Mouse (Mus musculus): ENCODE data around the gene Ebf1. TPM values are rescaled to one million over a fixed set of nuclear protein-coding genes. Genes with fewer than 3 reads are reported as not detected.

Gene Ebf1
- total RNA-seq, 2 experiments from 2014 or later: 3.7 to 5.2 TPM

GRCm38 (mm10) chr11:44656916-44657315 lies 39.8 kb downstream of the Ebf1 start:
- DNase-seq (ENCODE audit: low spot score in 2 of 2): no peak

GRCm38 (mm10) chr11:44657833-44658395 lies 40.8 kb downstream of the Ebf1 start:
- DNase-seq (ENCODE audit: low spot score in 2 of 2): no peak

GRCm38 (mm10) chr11:44661875-44662274 lies 44.8 kb downstream of the Ebf1 start:
- DNase-seq (ENCODE audit: low spot score in 2 of 2): no peak

DNA sequence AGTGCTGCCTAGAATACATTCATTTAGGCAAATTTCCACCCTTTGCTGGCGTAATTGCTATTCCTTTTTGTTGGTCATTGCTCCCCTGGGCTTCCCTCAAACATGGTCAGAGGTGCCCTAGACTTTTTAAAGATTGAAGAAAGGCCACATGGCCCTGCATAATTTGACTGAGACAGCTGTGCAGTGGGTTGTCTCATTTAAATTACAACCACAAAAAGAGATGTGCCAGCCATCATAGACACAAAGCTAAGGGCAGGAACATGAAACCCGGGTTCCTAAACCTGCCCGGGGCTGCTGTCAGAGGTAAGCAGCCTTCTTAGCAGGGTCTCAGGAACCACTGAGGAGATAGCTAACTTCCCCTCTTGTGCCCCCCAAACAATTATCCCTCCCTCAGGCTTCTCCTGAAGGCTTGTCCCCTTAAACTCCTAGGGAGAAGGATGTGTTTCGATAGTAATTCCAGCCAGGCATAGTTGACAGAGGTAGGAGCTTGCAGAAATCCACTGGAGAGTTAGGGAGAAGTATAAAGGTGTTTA lies 46.6 kb downstream of the Ebf1 start:
- no peak for DNase-seq (ENCODE audit: low spot score in 2 of 2)

DNA sequence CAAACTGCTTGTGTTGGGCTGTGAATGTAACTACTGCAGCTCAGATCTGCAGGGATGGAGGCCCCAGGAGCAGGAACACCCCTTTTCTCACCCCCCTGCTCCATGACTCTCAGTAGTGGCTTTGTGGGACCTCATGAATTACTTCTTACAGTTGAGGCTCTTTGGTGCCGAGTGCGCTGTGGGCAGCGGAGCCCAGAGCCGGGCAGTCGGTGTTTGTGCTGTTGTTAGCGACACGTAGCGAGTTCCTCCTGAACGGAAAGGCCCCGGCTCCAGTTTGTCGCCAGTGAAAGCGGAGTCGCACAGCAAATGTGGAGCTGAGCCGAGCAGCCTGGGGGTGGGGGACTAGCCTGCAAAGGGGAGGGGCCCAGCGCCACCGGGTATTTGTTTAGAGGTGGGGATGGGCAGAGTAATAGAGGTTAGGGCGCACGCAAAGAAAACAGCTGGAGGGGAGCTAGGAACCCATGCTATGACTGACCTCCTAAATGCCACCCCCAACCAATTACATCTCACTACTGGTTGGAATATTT lies 48.1 kb downstream of the Ebf1 start:
- peak; percentile 20 to 43 for DNase-seq (ENCODE audit: low spot score in 2 of 2)

DNA sequence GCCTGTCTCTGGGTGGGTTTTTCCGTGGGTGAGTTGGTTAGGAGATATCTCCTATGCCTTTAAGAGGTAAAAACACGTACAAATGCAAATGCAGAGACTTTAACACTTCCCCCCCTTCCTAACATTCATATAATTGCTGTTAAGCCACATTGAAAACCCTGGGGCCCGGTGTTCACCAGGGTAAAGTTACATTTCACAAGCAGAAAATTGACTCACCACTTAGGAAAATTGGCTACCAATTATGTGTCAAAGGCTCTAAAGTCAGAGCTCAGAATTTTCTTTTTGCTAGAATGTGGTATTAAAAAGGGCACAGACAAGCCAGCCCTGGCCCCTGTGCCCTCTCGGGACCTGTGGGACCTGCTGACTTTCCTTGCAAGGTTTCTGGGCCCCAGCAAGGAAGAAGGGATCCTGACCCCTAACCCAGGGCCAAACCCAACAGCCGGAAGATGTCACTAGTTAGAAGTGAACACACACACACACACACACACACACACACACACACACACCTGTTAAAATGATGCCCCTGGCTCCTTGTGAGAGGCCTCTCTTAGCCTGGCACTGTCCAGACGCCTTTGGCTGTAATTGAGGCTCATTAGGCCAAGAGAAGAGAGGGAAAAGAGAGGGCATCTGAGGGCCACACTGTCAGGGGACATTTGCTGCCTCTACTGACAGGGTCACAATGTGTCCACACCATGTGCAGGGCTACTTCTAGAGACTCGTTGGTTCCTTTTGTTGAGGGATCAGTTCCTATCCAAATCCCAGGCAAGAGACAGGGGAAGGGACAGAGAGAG lies 48.8 kb downstream of the Ebf1 start:
- no peak for DNase-seq (ENCODE audit: low spot score in 2 of 2)

DNA sequence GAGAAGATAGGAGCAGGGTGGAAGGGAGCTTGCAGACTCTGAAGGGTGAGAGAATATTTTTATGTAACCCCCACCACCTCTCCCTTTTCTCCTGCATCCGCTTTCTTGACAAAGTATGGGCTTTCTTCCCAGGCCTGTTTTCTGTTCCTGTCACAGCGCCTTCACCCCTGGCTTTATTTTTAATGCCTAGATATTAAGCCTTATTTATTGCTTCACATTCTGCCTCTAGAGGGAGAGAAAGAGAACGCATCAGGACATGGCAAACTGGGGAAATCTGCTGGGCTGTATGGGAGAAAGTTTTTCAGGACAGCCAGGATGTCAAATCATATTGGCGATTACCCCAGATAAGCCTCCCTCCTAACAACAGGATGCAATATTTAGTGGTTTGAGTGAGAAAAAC lies 49.6 kb downstream of the Ebf1 start:
- DNase-seq (ENCODE audit: low spot score in 2 of 2): no peak

- no peak for DNase-seq (ENCODE audit: low spot score in 2 of 2)
Observed at GRCm38 (mm10) chr11:44681306-44681705, 64.2 kb downstream of the Ebf1 start.

DNA sequence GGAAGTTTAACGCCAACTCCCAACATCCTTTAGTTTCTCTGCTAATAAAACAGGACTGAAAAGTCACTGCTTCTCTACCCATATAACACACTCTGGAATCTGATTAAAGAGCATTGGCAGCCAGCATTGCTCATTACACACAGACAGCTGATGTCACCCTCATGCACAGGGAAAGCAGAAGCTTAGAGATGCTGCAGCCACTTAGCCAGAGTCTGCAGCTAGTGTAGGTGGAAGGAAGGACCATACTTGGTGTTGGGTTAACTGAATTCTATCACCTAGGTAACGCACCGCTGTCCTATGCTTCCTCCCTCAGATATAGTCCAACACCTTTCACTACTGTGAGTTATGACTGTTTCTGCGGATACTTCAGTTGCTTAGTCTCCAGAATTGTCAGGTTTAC lies 64.9 kb downstream of the Ebf1 start:
- DNase-seq (ENCODE audit: low spot score in 2 of 2): no peak

DNA sequence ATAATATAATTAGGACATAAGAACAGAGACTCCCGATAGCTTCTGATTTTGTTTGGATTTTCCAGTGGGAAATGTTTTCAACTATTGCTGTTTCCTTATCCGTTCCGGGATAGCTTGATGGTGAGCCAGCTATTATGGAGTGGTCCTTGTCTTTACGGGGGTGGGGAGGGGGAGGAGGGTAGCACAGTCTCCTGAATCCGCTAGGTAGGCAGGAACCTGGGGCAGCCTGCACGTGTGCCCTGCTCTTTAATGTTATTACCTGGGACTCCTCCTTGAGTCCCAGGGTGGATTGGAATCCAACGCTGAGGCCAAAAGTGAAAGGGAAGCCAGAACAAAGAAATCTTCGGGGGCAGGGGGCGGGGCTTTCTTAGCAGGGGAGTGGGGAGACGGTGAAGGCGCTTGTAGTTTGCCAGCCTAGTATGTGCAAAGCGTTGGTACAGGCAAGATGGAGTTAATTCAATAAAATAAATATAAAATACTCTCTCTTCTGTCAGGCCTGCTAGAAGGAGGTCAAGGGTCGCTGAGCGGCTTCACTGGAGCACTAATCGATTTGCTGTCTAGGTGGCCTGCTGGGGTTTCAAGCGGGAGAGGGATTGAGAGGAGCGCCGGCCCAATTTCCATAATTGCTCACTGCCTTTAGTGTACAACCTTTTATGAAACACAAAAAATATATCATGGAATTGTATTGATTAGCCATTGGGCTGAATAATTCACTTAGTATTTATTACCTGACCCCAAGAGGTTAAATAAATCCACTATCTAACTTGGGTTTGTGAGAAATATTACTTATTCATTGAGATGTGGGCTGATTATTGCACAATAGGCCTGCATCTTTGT lies 65.8 kb downstream of the Ebf1 start:
- DNase-seq (ENCODE audit: low spot score in 2 of 2): no peak

GRCm38 (mm10) chr11:44684486-44685076 lies 67.5 kb downstream of the Ebf1 start:
- no peak for DNase-seq (ENCODE audit: low spot score in 2 of 2)

GRCm38 (mm10) chr11:44685129-44685528 lies 68.0 kb downstream of the Ebf1 start:
- no peak for DNase-seq (ENCODE audit: low spot score in 2 of 2)

GRCm38 (mm10) chr11:44685911-44686361 lies 68.8 kb downstream of the Ebf1 start:
- no peak for DNase-seq (ENCODE audit: low spot score in 2 of 2)

DNA sequence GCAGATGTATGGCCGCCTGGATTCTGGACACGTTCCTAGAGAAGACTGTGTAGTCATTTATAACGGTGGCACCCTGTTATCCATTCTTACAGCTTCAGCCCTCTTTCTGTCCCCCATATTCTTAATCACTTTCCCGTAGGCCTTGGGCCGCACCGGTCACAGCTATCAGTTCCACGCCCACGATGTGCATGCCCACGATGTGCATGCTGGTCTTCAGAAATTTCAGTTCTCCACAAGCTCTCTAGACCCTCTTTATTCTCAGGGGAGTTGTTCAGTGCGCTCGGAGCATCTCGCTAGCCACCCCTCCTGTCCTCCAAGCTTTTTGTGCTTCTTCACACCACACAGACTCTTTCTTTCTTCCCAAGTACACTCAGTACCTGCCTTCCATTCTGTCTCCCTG lies 69.3 kb downstream of the Ebf1 start:
- no peak for DNase-seq (ENCODE audit: low spot score in 2 of 2)

DNA sequence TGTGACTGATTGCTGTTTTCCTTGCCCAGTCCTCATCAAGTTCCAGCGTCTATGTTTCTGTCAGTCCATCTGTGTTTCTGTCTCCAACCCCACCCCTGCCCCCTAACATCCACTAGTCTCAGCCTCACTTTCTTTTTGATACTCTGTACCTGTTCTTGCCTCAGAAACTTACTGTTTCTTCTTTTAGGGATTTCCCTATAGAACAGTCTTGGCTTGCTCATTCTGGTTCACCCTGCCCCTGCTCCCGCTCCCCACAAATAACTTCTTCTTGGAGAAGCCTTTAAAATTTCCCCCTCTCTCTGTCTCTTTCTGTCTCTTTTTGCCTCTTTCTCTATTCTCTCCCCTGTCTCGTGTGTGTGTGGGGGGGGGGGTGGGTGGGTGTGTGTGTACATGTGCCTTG lies 71.4 kb downstream of the Ebf1 start:
- DNase-seq (ENCODE audit: low spot score in 2 of 2): no peak

- DNase-seq (ENCODE audit: low spot score in 2 of 2): no peak
Observed at GRCm38 (mm10) chr11:44689571-44690264, 72.6 kb downstream of the Ebf1 start.

DNA sequence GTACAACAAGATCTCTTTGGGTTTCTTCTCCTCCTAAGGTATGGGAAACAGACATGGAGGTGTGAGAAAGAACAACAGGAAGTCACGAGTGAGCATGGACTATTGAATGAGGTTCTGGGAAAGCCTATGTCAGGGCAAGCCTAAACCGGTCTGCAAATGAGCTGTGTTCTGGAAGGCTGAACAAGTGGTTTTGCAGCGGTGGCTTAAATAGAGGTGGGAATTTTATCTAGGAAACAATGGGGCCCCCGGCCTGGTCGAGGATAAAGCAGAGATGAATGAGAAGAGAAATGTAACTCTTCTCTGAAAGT lies 73.1 kb downstream of the Ebf1 start:
- no peak for DNase-seq (ENCODE audit: low spot score in 2 of 2)

DNA sequence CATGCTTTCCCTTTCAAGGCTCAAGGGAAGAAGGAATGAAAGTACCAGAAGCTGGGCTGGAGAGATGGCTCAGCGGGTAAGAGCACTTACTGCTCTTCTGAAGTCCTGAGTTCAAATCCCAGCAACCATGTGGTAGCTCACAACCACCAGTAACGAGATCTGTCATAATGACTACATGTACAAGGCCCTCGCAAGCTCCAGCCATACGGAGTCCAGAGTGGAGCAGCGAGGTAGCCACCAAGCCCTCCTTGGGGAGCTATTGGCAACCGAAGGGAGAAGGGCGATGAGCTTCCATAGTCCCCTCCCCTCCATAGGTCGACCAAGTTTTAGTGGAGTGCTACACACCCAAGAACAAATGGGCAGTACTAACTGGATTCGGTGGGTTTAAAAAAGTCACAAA lies 78.3 kb downstream of the Ebf1 start:
- DNase-seq (ENCODE audit: low spot score in 2 of 2): no peak

DNA sequence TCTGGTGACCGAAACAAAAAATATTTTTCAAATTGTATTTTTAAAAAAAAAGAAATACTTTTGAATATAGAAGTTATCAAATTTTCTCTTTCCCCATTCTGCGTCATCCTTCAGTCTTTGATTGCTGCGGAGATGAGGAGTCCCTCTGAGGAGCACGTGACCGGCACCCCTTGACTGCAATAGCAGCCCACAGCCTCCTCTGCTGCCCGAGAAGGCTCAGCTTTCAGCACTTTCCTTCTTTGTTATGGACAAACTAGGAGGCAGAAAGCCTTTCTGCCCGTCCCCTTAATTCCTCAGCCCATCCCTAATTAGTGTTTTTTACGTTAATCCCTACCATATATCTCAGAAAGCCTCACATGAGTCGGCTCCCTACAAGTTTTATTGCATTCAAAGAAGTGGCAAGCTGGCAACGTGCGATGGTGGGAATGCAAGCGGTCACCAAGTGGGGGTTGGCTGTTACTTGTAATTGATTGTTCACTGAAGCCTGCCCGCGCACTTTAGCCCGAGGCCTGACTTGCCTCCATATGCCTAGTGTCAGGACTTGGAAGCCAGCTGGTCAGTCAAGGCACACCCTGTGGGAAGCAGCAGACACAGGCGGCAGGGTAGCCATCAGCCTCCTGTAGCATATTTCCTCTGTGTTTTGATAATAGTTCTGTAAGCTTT lies 79.6 kb downstream of the Ebf1 start:
- DNase-seq (ENCODE audit: low spot score in 2 of 2): no peak

- no peak for DNase-seq (ENCODE audit: low spot score in 2 of 2)
Observed at GRCm38 (mm10) chr11:44700181-44700580, 83.1 kb downstream of the Ebf1 start.

Data from layer of hippocampus, postnatal 10 days (tissue).